Mouse (Mus musculus): ENCODE measurements around the gene Rabep2. TPM values are rescaled to one million over a fixed set of nuclear protein-coding genes. Genes with fewer than 3 reads are reported as not detected.

Rabep2 gene
- total and polyA plus RNA-seq, 3 experiments = 33.7 to 38.5 (median 35.7) TPM

- no peak for DNase-seq (ENCODE audit: extremely low read depth)
- Histone ChIP-seq H3K27me3 (replicated peaks) (no peaks in the 10 kb centered on the region), H3K4me2 (ENCODE audit: insufficient read depth, low read depth, poor library complexity, severe bottlenecking) (0 out of 2 replicates have a peak overlapping the region, but pooled peaks have one; percentile 4), H3K9me3 (replicated peaks; ENCODE audit: low read length) (no peaks in the 10 kb centered on the region), H3K36me3 (replicated peaks in 1 of 2; ENCODE audit: control insufficient read depth in 1 of 2, insufficient read depth in 1 of 2, low read length in 1 of 2) (peaks cover 49 to 56% of the 10 kb centered on the region in 2 experiments), H3K27ac (ENCODE audit: insufficient read depth, low read depth) (peak overlapping the region; percentile 27; the same call in 1 of the 2 replicates), H3K9ac (ENCODE audit: insufficient read depth, low read depth) (no peak overlapping the region), H3K4me1 (ENCODE audit: control insufficient read depth in 1 of 2, insufficient read depth in 2 of 2) (peaks cover 10 to 74% of the 10 kb centered on the region in 2 experiments), H3K79me2 (replicated peaks; ENCODE audit: control insufficient read depth, extremely low read depth, insufficient read depth, poor library complexity, severe bottlenecking) (peaks cover 13% of the 10 kb centered on the region), H3K4me3 (replicated peaks in 1 of 3; ENCODE audit: low read depth in 2 of 3, low read length in 2 of 3, poor library complexity in 1 of 3) (peak overlapping the region in 1 of 3 experiments; percentile 70)
- in situ Hi-C loops (cut with MboI; ENCODE audit: low pct_ligation_motif_present, low pct_unique_long_range_greater_than_20kb, low sequenced_read_pairs) = loop anchor here (5.0 kb wide), 1 partner anchor 75 kb away; the partner anchor contains the start of gene Nfatc2ip
- dilution Hi-C loops (cut with MboI; ENCODE audit: extremely low pct_ligation_motif_present, extremely low pct_unique_long_range_greater_than_20kb, low sequenced_read_pairs) = no loop called here
- TF ChIP-seq BHLHE40 (IDR thresholded peaks at IDR 0.05; ENCODE audit: low read depth, low read length) (no peak), ZKSCAN1 (IDR thresholded peaks at IDR 0.05; ENCODE audit: borderline replicate concordance, low read depth, low read length) (no peak)
These were observed 43.3 kb downstream of the Rabep2 start for GRCm38 (mm10) chr7:126471853-126472252.

GRCm38 (mm10) chr7:126472306-126472705 lies 43.7 kb downstream of the Rabep2 start:
- dilution Hi-C loops (cut with MboI; ENCODE audit: extremely low pct_ligation_motif_present, extremely low pct_unique_long_range_greater_than_20kb, low sequenced_read_pairs) (no loop called here), in situ Hi-C loops (cut with MboI; ENCODE audit: low pct_ligation_motif_present, low pct_unique_long_range_greater_than_20kb, low sequenced_read_pairs) (loop anchor here (5.0 kb wide), 1 partner anchor 75 kb away; the partner anchor contains the start of gene Nfatc2ip)
- Histone ChIP-seq H3K4me1 (ENCODE audit: control insufficient read depth in 1 of 2, insufficient read depth in 2 of 2) (peaks cover 10 to 71% of the 10 kb centered on the region in 2 experiments), H3K36me3 (replicated peaks in 1 of 2; ENCODE audit: control insufficient read depth in 1 of 2, insufficient read depth in 1 of 2, low read length in 1 of 2) (peaks cover 45 to 52% of the 10 kb centered on the region in 2 experiments), H3K79me2 (replicated peaks; ENCODE audit: control insufficient read depth, extremely low read depth, insufficient read depth, poor library complexity, severe bottlenecking) (peaks cover 13% of the 10 kb centered on the region), H3K4me2 (ENCODE audit: insufficient read depth, low read depth, poor library complexity, severe bottlenecking) (0 out of 2 replicates have a peak overlapping the region, but pooled peaks have one; percentile 4), H3K4me3 (replicated peaks in 1 of 3; ENCODE audit: low read depth in 2 of 3, low read length in 2 of 3, poor library complexity in 1 of 3) (peak overlapping the region in 1 of 3 experiments; percentile 70), H3K9me3 (replicated peaks; ENCODE audit: low read length) (no peaks in the 10 kb centered on the region), H3K9ac (ENCODE audit: insufficient read depth, low read depth) (no peak overlapping the region), H3K27me3 (replicated peaks) (no peaks in the 10 kb centered on the region), H3K27ac (ENCODE audit: insufficient read depth, low read depth) (peak overlapping the region; percentile 27)
- peak; percentile 57 for DNase-seq (ENCODE audit: extremely low read depth)
- TF ChIP-seq MAFK (IDR thresholded peaks at IDR 0.05; ENCODE audit: insufficient replicate concordance, low read length) (no peak), CTCF (conservative IDR thresholded peaks at IDR 0.05 in 1 of 2, IDR thresholded peaks at IDR 0.05 in 1 of 2; ENCODE audit: low read depth in 2 of 2, low read length in 2 of 2) (no peak), JUN (IDR thresholded peaks at IDR 0.05; ENCODE audit: insufficient read depth, low read depth, low read length) (no peak), SIN3A (IDR thresholded peaks at IDR 0.05; ENCODE audit: low read length) (no peak), MXI1 (IDR thresholded peaks at IDR 0.05; ENCODE audit: low read depth, low read length) (no peak), RAD21 (IDR thresholded peaks at IDR 0.05; ENCODE audit: low read depth, low read length) (no peak), ZC3H11A (IDR thresholded peaks at IDR 0.05; ENCODE audit: low read depth, low read length) (no peak), IRF4 (IDR thresholded peaks at IDR 0.05; ENCODE audit: low read depth, low read length) (no peak), BHLHE40 (IDR thresholded peaks at IDR 0.05; ENCODE audit: low read depth, low read length) (peak; percentile 44), MAZ (IDR thresholded peaks at IDR 0.05; ENCODE audit: low read depth, low read length) (no peak), ETS1 (conservative IDR thresholded peaks at IDR 0.05; ENCODE audit: low read depth, low read length) (0 out of 2 replicates have a peak, but pooled peaks have one; percentile 12), KAT2A (IDR thresholded peaks at IDR 0.05; ENCODE audit: insufficient replicate concordance, low read length) (no peak), POLR2A (IDR thresholded peaks at IDR 0.05; ENCODE audit: low read depth, low read length) (peak; percentile 26; the same call in 1 of the 2 replicates), JUND (conservative IDR thresholded peaks at IDR 0.05; ENCODE audit: low read depth, low read length) (no peak), MYC (IDR thresholded peaks at IDR 0.05; ENCODE audit: low read depth, low read length) (no peak), PAX5 (IDR thresholded peaks at IDR 0.05; ENCODE audit: low read length) (no peak)

All from CH12.LX (cell line).